Comparison of ENCODE assay signal across 9 mouse cellular contexts in the genomic region with DNA sequence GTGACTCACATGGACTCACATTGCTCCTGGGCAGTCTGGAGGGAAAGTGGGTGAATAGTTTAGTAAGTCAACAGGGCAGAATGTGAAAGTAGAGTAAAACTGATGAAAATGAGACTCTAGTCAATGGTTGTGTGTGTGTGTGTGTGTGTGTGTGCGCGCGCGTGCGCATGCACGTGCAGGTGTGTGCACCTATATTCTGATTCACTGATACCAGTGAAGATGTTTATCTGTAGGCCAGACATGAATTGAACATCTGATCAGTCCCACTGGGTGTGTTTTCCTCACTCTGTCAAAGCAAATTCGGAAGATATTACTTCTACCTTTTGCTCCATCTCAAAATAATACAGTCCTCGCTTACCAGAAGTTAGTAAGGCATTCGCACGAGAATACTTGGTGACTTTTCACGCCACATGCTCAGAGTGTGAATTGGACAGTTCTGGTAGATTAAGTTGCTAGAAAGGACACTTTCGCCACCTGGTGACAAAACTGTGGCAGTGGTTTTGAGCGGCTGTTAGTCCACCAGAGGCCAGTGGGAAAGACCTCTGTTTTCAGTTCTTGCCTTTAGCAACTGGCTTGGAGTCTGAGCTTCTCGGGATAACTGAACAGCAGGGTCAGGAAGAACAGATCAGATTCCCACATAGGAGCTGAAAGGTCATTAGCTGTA. TPM values are rescaled to one million over a fixed set of nuclear protein-coding genes. Genes with fewer than 3 reads are reported as not detected.
A peak's percentile ranks its signal among the peaks of the same experiment; 100 is the strongest.
DNase-seq lines count a peak whose midpoint lies in the region; ATAC-seq and TF ChIP-seq lines count a peak whose summit lies in the region.
"Had no signal": no experiment of that assay in that cellular context is flagged by ENCODE, and none has a peak within 500 bp of the region (broad histone marks: within the 10 kb centered on the region; RNA-seq: fewer than 3 reads in every experiment).

No protein-coding gene starts in this region.

- H3K4me2 ChIP-seq in liver, embryonic 11.5 days, result no peak overlapping the region
- no peak overlapping the region for H3K4me2 ChIP-seq in midbrain, embryonic 11.5 days
- H3K4me2 ChIP-seq: embryonic facial prominence, embryonic 13.5 days had no signal

- no peak for TF ChIP-seq POLR2A in liver, adult 2 months (IDR thresholded peaks at IDR 0.05; ENCODE audit: extremely low read depth, insufficient read depth, low read length)

- H3K9ac ChIP-seq in liver, adult 2 months (ENCODE audit: low read depth, low read length), result no peak overlapping the region
- no peak overlapping the region for H3K9ac ChIP-seq in liver, embryonic 11.5 days (ENCODE audit: low read depth, low read length)
- H3K9ac ChIP-seq in midbrain, embryonic 11.5 days (ENCODE audit: low read length), result no peak overlapping the region
- H3K9ac ChIP-seq: embryonic facial prominence, embryonic 13.5 days had no signal

- H3K27ac ChIP-seq in liver, adult 2 months (replicated peaks; ENCODE audit: insufficient read depth, low read depth, low read length), result no peak overlapping the region
- H3K27ac ChIP-seq in liver, embryonic 11.5 days (ENCODE audit: low read depth, low read length), result no peak overlapping the region
- no peak overlapping the region for H3K27ac ChIP-seq in hindbrain, embryonic 10.5 days
- no peak overlapping the region for H3K27ac ChIP-seq in midbrain, embryonic 11.5 days (ENCODE audit: low read depth, low read length)
- H3K27ac ChIP-seq: embryonic facial prominence, embryonic 13.5 days had no signal

- peak; percentile 29; the same call in 1 of the 2 replicates for TF ChIP-seq CTCF in liver, adult 2 months (IDR thresholded peaks at IDR 0.05; ENCODE audit: low read depth, low read length)

- H3K79me2 ChIP-seq in liver, adult 2 months (ENCODE audit: control insufficient read depth, insufficient read depth, low read length), result no peaks in the 10 kb centered on the region

- H3K27me3 ChIP-seq in liver, adult 2 months (ENCODE audit: control insufficient read depth, insufficient read depth, low read length), result no peaks in the 10 kb centered on the region
- no peaks in the 10 kb centered on the region for H3K27me3 ChIP-seq in liver, embryonic 11.5 days (replicated peaks; ENCODE audit: control insufficient read depth, insufficient read depth, low read length)
- H3K27me3 ChIP-seq in hindbrain, embryonic 10.5 days (ENCODE audit: insufficient read depth, poor library complexity, severe bottlenecking), result no peaks in the 10 kb centered on the region
- no peaks in the 10 kb centered on the region for H3K27me3 ChIP-seq in midbrain, embryonic 11.5 days (ENCODE audit: control insufficient read depth, insufficient read depth, low read length)
- H3K27me3 ChIP-seq: embryonic facial prominence, embryonic 13.5 days; megakaryocyte, embryonic 14.5 days had no signal

- H3K4me1 ChIP-seq in liver, adult 2 months (ENCODE audit: control insufficient read depth, insufficient read depth, low read length), result no peaks in the 10 kb centered on the region
- no peaks in the 10 kb centered on the region for H3K4me1 ChIP-seq in liver, embryonic 11.5 days (replicated peaks; ENCODE audit: control insufficient read depth, insufficient read depth, low read length)
- no peaks in the 10 kb centered on the region for H3K4me1 ChIP-seq in hindbrain, embryonic 10.5 days (replicated peaks)
- H3K4me1 ChIP-seq in midbrain, embryonic 11.5 days (ENCODE audit: control insufficient read depth, insufficient read depth, low read length), result no peaks in the 10 kb centered on the region
- H3K4me1 ChIP-seq: embryonic facial prominence, embryonic 13.5 days; megakaryocyte, embryonic 14.5 days had no signal

- no peak; the same call in 1 of the 2 replicates for ATAC-seq in liver, embryonic 11.5 days (replicated peaks; ENCODE audit: low FRiP score)
- ATAC-seq in midbrain, embryonic 11.5 days (ENCODE audit: low FRiP score), result peak; percentile 90

- H3K4me3 ChIP-seq in liver, adult 2 months (ENCODE audit: insufficient read depth, low read depth, low read length), result no peak overlapping the region
- H3K4me3 ChIP-seq in liver, embryonic 11.5 days (ENCODE audit: low read depth, low read length), result no peak overlapping the region
- H3K4me3 ChIP-seq in hindbrain, embryonic 10.5 days, result no peak overlapping the region
- no peak overlapping the region for H3K4me3 ChIP-seq in midbrain, embryonic 11.5 days (ENCODE audit: low read depth, low read length)
- H3K4me3 ChIP-seq: embryonic facial prominence, embryonic 13.5 days; megakaryocyte, embryonic 14.5 days had no signal

- peak; percentile 4 for DNase-seq in liver, adult 2 months (ENCODE audit: extremely low read depth, low read depth, low spot score)
- no peak for DNase-seq in liver, embryonic 11.5 days (ENCODE audit: low spot score)
- DNase-seq in cerebellum, postnatal 25 days, result peak; percentile 27 to 51
- peak; percentile 59 for DNase-seq in hindbrain, embryonic 10.5 days (ENCODE audit: low spot score)
- DNase-seq in layer of hippocampus, adult 9-11 months, result peak; percentile 10
- DNase-seq in midbrain, embryonic 11.5 days (ENCODE audit: low spot score, missing footprints), result peak; percentile 94
- no peak for DNase-seq in spleen, adult 12 weeks (ENCODE audit: low spot score)

- no peaks in the 10 kb centered on the region for H3K9me3 ChIP-seq in liver, embryonic 11.5 days (ENCODE audit: control insufficient read depth, low read length)
- no peaks in the 10 kb centered on the region for H3K9me3 ChIP-seq in hindbrain, embryonic 10.5 days
- H3K9me3 ChIP-seq in midbrain, embryonic 11.5 days (ENCODE audit: control insufficient read depth, low read length), result no peaks in the 10 kb centered on the region
- H3K9me3 ChIP-seq: embryonic facial prominence, embryonic 13.5 days; megakaryocyte, embryonic 14.5 days had no signal

- WGBS in liver, adult 2 months, result 51% methylated on average over 14 of the region's 14 CpGs
- WGBS in liver, embryonic 11.5 days, result 58% methylated on average over 14 of the region's 14 CpGs
- 62% methylated on average over 14 of the region's 14 CpGs for WGBS in hindbrain, embryonic 10.5 days
- WGBS in midbrain, embryonic 11.5 days, result 58% methylated on average over 14 of the region's 14 CpGs

- H3K36me3 ChIP-seq in liver, adult 2 months (ENCODE audit: control insufficient read depth, insufficient read depth, low read length), result no peaks in the 10 kb centered on the region
- H3K36me3 ChIP-seq in liver, embryonic 11.5 days (ENCODE audit: control insufficient read depth, insufficient read depth, low read length), result no peaks in the 10 kb centered on the region
- H3K36me3 ChIP-seq in hindbrain, embryonic 10.5 days, result no peaks in the 10 kb centered on the region
- no peaks in the 10 kb centered on the region for H3K36me3 ChIP-seq in midbrain, embryonic 11.5 days (ENCODE audit: control insufficient read depth, insufficient read depth, low read length)
- H3K36me3 ChIP-seq: embryonic facial prominence, embryonic 13.5 days had no signal

RNA-seq across cellular contexts. Expression of gene Vwc2, which starts 17.5 kb away (rescaled TPM):
- total RNA-seq in liver, adult 2 months (2014; rRNA removed), result 0.09 TPM in 1 of 2 replicates, not detected in the other
- polyA plus RNA-seq in liver, adult 2 months (2012; rRNA removed), result 0.09 TPM in 1 of 2 replicates, not detected in the other
- polyA plus RNA-seq in liver, embryonic 11.5 days (2014; fragmentation: Nextera tagmentation; extraction: Ambion mirVana), result 0.10 and 0.16 TPM in 2 replicates
- polyA plus RNA-seq in hindbrain, embryonic 10.5 days (2016; fragmentation: Nextera tagmentation; extraction: Ambion mirVana), result 0.30 and 0.57 TPM in 2 replicates
- polyA plus RNA-seq in midbrain, embryonic 11.5 days (2014; fragmentation: Nextera tagmentation; extraction: Ambion mirVana), result 0.92 and 1.3 TPM in 2 replicates

Comparison
In these comparisons a context has a peak if more than half of its experiments do, and no peak if none do; other contexts are left out.
1. DNase-seq: peak in liver, adult 2 months (single experiment), cerebellum, postnatal 25 days (2 of 2), hindbrain, embryonic 10.5 days (single experiment), layer of hippocampus, adult 9-11 months (single experiment) and midbrain, embryonic 11.5 days (single experiment); none in liver, embryonic 11.5 days (single experiment) and spleen, adult 12 weeks (single experiment).